Mouse (Mus musculus): ENCODE data around the gene Trappc3.

Gene Trappc3

DNA sequence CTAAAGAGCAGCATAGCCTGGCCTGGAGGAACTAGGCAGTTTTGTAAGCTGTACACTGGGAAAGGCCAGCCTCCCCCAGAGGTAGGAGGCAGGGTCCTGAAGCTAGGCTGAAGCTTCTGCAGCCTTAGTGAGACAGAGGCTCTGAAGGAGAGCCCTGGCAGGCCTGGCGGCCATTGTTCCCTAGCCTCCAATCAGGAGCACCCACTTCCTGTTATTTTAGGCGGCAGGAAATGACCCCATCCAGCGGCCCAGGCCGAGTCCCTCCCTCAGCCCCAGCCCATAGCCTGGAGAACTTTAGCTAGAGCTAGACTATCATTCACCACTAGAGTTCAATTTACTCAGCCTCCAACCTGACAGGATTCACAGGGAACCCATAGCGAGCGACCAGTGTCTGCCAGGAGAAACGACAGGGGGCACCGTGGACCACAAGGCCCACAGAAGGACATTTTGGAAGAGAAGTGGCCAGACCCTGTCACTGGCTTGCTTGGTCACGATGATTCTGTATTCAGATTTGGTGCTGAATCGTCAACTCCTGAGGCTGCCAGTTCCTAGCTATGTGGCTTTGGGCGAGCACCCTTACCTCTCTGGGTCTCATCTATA, 10.4 kb upstream of the Trappc3 start:
- DNase-seq, result peak; percentile 75

GRCm38 (mm10) chr4:126252411-126253237, 9.5 kb upstream of the Trappc3 start:
- no peak for DNase-seq

DNA sequence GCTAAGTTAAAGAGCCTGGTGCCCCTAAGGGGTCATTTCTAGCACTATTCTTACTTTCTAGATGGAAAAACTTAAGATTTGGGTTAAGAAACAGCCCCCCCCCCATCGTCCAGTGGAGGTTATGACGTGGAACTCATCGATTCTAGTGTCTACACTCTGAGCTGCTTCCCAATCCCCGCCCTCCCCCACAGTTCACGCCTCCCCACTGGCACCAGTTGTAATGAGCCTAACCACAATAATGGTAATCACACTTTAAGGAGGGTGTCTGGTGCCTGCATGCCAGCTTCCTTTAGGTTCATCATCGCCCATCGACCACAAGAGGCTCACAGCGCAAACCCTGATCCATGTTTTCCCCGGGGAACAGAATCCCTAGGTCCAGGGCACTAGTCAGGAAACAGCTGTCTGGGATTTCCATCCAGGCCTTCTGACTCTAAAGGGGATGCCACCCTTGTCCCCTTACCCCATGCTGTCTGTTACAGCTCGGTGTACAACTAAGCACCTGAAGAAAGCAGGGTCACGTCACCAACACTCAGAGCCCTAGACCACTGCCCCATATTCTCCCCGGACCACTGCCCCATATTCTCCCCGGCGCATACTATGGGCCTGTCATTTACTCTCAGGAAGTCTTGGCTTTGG, 8.4 kb upstream of the Trappc3 start:
- DNase-seq, result no peak

DNA sequence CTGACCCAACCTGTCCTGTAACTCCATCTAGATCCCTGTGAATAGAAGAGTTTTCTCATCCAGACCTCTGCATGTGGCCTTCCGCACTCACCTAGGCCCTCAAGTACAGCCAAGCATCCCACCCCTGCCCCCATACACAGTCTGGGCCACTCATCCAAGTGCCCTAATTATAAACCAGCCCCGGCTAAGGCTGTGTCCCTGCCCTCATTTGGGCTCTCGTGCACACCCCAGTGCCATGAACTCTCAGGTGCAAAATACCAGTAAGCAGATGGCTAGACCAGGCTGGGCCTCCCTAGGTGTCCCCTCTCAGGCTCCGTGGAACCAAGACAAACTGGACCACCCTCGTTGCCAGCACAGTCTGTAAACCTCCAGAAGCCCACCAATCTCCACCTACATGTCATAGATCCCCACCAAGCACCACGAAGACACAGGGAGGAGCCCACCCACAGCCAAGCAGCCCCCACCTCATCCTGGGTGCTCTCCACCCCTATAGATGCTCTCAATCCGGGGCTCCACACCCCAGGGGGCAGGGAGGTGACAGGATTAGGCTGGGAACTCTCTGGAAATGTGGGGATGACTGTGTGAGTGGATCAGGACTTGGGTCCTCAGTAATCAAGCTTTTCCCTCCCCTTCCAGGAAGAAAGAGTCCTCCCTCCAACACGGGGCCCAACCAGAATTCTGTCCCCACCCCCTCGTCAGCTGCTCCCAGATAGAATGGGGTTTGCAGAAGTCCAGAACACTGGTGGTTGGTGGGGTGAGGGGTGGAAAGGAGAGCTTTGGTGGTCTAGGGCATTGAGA, 7.6 kb upstream of the Trappc3 start:
- DNase-seq, result peak; percentile 69

- DNase-seq, result peak; percentile 81
These were observed 6.8 kb upstream of the Trappc3 start for GRCm38 (mm10) chr4:126255113-126256001.

GRCm38 (mm10) chr4:126256131-126256791, 5.9 kb upstream of the Trappc3 start, which contains the start of gene Map7d1:
Gene Map7d1, minus strand, starts transcription at chr4:126256343.
- peak; percentile 92 for DNase-seq

DNA sequence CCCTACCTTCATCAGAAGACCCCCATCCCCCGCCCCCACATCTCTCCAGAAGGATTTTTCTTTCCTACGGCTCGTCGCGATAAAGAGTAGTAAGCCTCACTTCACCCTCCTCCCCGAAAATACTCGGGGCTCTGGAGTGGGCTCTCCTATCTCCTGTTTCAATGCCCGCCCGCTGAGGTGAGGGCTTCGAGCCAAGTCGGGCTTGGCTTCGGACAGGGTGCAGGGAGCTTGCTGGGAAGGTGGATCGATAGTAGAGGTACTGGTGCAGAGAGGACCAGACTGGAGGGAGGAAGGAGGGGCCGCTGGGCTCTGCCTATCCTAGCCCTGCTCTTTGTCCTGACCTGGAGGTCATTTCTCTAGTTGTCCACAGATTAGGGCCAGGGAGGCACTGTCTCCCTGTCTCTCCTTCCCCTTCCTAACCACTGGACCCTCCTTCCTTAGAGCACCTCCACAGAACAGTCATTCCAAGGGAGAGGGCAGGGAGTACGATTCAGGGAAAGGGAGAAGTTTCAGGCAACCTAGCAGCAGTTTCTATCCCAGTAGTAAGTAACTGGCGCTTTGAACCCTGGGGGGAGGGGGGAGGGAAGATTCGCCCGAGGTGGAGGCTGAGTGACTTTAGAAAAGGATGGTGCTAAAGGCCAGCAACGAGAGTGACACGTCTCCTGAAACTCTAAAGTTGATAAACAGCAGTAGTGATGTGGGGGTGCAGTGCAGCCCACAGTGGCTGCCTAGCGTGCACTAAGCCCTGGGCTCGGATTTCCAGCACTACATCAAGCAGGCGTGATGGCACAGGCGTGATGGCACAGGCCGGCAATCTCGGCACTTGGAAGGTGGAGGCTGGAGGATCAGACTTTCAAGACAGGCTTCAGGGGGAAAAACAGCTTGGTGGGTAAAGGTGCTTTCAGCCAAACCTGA, 4.9 kb upstream of the Trappc3 start:
- peak; percentile 66 for DNase-seq

DNA sequence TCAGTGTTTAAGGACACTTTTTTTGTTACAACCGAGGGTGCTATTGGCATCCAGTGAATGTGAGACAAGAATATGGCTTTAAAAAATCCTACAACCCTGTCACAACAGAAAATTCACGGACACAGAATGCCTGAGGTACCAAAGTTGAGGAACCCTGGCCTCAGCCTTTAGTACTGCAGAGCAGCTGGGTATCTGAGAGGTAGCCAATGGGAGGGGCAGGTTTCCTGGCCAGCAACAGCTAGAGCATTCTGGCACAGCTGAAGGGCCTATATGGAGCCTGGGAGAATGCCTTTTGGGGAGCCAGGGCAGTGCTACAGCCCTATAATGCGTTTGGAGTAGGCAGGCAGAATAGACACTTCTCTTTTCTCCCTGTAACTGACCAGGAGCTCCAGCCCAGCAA, 3.1 kb upstream of the Trappc3 start:
- no peak for DNase-seq

GRCm38 (mm10) chr4:126259523-126260160, 2.5 kb upstream of the Trappc3 start:
- DNase-seq, result peak; percentile 92

GRCm38 (mm10) chr4:126260520-126261201, 1.5 kb upstream of the Trappc3 start:
- peak; percentile 84 for DNase-seq

- DNase-seq, result no peak
These were observed 859 bp upstream of the Trappc3 start for GRCm38 (mm10) chr4:126261266-126261665.

GRCm38 (mm10) chr4:126261675-126262074, 450 bp upstream of the Trappc3 start:
- DNase-seq, result no peak

DNA sequence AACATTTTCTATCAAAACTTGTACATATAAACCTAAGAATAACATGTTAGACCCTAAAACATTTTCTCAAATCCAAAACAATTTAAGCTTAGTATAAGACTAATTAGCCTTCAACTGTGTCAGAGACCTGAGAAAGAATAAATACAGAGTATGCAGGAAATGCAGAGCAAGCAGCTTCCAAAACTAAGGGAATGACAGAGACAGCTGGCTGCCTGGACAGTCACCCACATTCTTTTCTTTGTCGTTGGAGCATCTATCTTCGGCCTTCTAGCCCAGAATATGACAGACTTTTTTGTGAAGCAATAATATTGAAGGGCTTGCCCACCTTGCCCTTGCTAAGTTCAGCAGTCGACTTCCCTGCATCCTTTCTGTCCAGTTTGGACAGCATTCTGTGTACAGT, 7.2 kb downstream of the Trappc3 start:
- DNase-seq, result no peak

GRCm38 (mm10) chr4:126273753-126274152, 11.6 kb downstream of the Trappc3 start:
- no peak for DNase-seq

DNA sequence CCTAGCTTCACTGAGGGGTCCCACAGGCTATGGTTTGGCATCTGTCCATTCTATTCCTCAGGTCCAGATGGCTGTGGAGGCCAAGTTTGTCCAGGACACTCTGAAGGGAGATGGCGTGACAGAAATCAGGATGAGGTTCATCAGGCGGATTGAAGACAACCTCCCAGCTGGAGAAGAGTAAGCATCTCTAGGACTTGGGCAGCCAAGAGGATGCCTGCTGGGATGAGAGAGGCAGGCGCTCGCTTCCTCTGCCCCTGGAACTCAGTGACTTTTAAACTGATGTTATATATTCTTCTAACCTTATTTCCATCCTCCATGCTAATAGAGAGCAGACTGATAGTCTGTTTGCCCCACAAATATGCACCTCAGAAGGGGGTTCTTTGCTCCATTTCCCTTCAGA, 13.0 kb downstream of the Trappc3 start:
- DNase-seq, result no peak

GRCm38 (mm10) chr4:126275681-126276131, 13.6 kb downstream of the Trappc3 start:
- DNase-seq, result peak; percentile 63

DNA sequence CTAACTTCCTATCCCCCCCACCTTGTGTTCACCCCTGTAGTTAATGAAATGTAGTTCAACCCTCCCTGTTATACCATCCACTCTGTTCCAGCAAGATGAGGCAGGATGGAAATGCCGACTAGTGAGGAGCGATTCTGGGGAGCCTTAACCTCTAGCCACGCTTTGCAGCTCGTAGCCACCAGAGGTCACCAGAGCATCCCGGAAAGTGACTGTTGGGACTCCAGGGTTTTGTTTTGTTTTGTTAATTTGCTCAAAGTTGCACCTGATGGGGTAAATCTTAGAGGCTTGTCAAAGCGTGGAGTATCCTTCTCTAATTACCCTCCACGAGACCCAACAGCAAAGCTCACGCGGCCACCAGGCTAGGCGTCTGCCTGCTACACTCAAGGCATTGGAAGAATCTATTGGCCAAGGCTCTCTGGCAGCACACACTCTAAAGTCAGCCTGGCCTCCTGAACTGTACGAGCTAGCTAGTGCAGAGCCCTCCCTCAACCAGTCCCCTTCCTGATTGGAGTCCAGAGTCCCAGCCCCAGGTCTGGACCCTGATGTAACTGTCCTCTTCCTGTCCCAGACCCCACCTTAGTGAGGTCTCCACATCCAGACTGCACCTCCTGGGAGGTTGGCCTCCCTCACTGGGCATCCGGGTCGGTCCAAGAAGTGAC, 15.9 kb downstream of the Trappc3 start:
- peak; percentile 77 for DNase-seq

GRCm38 (mm10) chr4:126278565-126278915, 16.4 kb downstream of the Trappc3 start:
- DNase-seq, result no peak

GRCm38 (mm10) chr4:126278961-126279360, 16.8 kb downstream of the Trappc3 start:
- no peak for DNase-seq
